Mouse (Mus musculus): ENCODE measurements around the gene Fn3krp.

Gene Fn3krp

DNA sequence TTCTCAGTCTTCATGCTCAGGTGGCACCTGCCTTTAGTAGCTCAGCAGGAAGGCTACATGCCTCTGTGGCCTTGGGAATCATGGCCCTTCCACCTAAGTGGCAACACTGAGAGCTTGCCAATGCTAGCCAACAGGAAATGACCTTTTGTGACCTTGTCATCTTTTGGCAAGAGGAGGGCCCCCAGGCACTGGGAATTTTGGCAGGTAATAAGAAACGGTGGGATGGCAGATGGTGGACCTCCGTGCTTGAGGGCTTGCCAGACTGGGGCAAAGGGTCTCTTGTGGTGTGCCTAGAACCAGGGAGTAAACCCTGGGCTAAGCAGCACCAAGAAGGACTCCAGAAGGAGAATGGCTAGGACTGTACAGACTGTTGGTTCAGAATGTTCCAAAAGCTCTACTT lies 20.9 kb downstream of the Fn3krp start:
- no peak for DNase-seq (ENCODE audit: low spot score)

DNA sequence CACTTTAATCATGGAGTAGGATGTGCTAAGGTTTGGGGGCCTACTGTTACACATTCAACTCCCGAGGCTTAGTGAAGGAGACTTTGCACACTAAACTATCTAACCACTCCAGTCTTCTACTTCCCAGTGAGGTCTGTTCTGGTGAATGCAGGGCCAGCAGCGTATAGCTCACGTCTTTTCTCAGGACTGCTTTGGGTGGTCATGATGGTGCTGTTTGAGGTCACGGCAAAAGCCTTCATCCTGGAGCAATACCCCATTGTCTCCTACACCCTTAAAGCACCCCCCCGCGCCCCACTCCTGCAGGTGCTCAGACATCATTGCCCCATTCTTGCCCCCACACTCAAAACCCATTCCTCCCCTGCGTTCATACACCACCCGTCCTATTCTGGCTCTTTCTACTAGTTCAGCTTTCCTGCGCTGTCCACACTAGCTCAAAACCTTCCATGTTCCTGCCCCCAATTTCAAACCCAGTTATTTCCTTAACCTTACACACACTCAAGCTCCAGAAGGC lies 30.1 kb downstream of the Fn3krp start:
- no peak for DNase-seq (ENCODE audit: low spot score)

DNA sequence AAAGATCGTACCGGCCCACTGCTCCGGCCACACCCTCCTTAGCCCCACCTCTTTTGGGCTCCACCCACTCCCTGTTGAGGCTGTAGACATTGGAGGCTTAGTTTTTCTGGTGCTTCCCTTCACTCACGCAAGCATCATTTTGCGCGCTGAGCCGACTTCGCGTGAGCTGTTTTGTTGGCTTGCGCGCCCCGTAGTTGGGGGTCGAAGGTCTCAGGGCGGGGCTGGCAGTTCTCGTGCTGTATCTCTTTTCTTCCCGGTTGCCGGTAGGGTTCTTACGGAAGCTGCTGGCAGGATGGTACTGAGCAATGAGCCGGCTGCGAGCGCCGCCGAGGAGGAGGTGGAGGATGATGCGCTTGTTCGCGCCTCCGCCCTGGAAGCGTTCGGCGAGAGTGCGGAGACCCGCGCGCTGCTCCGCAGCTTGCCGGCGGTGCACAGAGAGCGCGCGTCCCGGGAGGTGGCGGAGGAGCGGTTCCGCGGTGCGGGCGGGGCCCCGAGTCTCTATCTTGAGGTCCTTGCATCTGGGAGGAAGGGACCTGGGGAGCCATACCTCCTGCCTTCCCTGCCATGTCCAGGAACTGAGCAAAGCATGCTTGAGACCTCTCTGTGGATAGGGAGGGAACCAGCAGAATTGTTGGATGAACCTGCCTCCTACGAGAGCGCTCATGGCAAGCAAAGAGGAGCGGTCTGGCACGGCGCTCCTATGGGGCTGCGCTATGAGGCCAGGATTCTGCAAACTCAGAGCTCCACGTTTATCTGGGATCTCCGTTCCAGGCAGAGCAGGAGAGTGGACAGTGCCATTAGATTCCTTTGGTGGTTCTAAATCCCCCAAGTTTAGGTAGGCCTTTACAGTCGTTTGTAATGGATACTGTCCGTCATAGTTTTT lies 30.8 kb downstream of the Fn3krp start, which contains the start of gene Tbcd:
TSS of gene Tbcd (plus strand) at position 197 of the 883 bp plus-strand sequence.
- DNase-seq (ENCODE audit: low spot score), result peak; percentile 91

GRCm38 (mm10) chr11:121457874-121458273 lies 36.7 kb downstream of the Fn3krp start:
- no peak for DNase-seq (ENCODE audit: low spot score)

DNA sequence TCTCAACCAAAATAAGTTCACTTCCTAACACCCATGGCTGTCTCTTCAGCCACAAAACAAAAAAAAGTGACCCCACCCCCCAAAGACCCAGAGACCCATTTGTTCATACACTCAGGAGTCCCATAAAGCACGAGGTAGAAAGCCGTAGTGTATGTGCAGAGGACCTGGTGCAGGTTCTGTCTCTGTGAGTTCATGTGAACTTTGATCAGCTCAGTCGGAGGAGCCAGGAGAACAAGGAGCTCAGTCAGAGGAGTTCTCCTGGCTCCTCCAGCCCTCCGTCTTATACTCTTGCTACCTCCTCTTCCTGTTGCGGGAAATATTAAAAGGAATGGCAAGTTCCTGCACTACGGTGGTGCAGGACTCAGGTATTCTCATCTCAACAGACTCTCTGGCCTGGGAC lies 46.2 kb downstream of the Fn3krp start:
- no peak for DNase-seq (ENCODE audit: low spot score)

DNA sequence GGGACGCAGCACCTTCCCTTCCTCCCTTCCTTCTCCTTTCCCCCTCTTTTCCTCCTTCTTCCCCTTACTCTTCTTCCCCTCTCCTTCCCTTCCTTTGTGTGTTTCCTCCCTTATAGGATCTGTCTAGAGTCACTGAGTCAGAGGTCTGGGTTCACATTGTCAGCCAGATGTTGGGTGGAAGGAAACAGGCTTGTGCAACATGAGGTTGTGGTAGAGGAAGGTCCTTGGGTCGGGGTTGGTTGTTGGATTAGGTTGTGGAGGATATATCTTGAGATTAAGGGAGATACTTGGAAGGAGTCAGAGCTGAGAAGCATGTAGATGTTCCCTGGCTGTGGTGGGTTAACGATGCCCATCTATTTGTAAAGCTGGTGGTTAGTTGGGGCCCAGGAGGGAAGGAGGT lies 53.6 kb downstream of the Fn3krp start:
- no peak for DNase-seq (ENCODE audit: low spot score)

DNA sequence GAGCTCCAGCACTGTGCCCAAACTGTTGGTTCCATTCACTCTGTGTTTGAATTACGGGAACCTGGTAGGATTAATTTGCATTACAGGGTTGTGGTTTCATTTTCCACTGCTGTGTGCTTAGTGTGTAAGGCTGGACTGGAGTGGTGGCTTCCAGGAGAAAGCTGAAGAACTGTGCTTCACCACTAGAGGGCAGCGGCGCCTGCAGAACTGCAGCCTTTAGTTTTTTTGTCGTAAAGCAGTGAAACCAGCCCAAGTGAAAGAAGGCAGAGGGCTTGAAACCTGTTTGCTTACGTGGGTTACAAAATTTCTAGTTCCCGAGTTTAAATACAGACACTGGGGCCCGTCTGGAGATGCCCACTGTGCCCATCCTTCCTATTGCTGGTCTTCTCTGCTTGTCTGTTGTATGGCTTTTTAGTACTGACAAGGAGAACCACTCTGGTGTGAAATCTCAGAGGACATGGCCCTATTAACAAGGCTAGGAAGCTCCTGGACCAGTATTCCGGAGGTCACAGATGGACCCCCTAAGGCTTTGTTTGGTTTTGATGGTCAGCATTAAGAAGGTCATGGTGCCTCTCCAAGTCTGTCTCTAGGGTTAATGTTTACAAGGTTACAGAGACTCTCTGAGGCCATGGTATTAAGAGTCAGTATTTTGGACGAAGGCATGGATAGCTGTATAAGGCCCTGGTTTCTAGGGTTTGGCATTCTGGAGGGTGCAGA lies 54.7 kb downstream of the Fn3krp start:
- DNase-seq (ENCODE audit: low spot score), result peak; percentile 63

DNA sequence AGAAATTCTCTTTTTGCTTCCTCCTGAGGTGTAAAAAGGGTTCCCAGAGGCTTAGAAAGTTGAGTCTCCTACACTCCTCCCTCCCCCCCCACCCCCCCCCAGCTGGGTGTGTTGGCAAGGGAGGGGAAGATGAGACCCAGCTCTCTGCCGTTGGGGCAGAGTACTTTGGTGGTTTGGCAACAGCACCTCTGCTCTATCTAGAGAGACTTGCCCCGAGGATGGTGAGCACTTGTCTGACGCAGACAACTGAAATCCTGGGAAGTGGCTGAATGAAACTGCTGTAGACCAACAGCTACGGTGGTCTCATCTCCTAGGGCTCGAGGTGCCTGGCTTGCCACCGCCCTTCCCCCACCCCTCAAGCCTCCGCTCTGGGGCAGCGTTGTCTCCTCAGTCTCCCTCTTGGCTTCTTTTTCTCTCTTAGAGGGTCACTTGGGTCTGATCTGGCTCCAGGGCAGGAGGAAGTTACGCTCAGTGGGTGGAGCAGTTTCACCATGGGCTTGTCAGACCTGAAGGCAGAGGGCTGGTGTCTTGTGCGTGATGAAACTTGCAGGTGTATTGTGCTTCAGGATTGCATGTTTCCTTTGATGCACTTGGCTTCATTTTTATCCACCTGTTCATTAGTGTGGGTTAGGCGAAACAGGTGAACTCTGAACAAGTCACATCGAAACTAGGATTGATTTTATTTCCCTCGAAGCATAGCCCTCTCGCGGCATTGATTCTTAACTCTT lies 58.4 kb downstream of the Fn3krp start:
- DNase-seq (ENCODE audit: low spot score), result no peak

All from c-Kit-positive CD71-positive TER-119-positive erythroid progenitor cells, embryonic 14.5 days (primary cell).